Mouse (Mus musculus) adrenal gland, postnatal 4 days (tissue): ENCODE measurements around the gene Hypk. TPM values are rescaled to one million over a fixed set of nuclear protein-coding genes. Genes with fewer than 3 reads are reported as not detected.
"Not testable (repeated sequence)": the region's sequence is repeated elsewhere in the genome, so short reads cannot be mapped to it uniquely, and the experiment has no call there.

Source experiments
- DNase-seq, 2 experiments: peaks; one replicate each; pipeline ENCODE4 v3.0.0; 2021 to 2022; ENCODE audit warnings: low spot score in 2 of 2, mixed read lengths in 2 of 2
- microRNA-seq: library from miRNA; unstranded; fragments of <30 nt; microRNA quantifications from one replicate; pipeline ENCODE4 v1.2.0, GENCODE M21; 2021
- total RNA-seq, 2 experiments: library from RNA; stranded (reverse); gene quantifications; 2 replicates each; pipeline ENCODE4 v1.2.3; 2021

Gene Hypk
- total RNA-seq, 2 experiments from 2014 or later = 35.6 to 40.2 TPM

DNA sequence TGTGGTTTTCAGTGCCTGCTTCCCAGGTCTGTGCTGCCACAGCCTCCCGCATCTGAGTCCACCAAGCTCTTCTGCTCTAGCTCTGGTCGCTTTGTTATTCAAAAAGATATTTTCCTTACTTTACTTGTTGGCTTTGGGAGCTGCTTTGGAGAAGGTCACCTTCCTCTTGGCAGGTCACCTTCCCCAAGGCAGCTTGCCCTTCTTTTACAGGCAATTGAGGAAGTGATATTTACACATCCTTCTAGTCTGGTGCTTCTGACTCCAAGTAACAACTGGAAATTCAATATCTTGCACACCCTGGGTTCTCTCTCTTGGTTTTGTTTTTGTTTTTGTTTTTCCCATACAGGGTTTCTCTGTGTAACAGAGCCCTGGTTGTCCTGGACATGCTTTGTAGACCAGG, 31.3 kb downstream of the Hypk start:
- DNase-seq = not testable (repeated sequence)

DNA sequence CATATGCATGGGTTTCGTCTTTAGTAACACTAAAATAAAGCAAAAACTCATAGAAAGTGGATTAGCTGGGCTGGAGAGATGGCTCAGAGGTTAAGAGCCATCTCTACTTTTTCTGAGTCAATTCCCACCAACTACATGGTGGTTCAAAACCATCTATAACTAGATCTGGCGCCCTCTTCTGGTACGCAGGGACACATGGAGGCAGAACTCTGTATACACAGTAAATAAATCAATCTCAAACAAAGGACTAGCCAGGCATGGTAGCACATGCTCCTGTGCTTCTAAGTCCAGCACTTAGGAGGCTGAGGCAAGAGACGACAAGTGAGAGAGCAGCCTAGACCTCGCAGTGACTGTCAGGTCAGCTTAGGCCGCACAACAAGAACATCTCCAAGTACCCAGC, 48.5 kb downstream of the Hypk start:
- DNase-seq = not testable (repeated sequence)

GRCm38 (mm10) chr2:121505942-121506882, 53.1 kb downstream of the Hypk start, which contains the start of the genes Mfap1a and Wdr76:
TSS of gene Mfap1a (minus strand) at chr2:121506665.
TSS of gene Wdr76 (plus strand) at chr2:121506723.
- peak; percentile 54 to 78 for DNase-seq

DNA sequence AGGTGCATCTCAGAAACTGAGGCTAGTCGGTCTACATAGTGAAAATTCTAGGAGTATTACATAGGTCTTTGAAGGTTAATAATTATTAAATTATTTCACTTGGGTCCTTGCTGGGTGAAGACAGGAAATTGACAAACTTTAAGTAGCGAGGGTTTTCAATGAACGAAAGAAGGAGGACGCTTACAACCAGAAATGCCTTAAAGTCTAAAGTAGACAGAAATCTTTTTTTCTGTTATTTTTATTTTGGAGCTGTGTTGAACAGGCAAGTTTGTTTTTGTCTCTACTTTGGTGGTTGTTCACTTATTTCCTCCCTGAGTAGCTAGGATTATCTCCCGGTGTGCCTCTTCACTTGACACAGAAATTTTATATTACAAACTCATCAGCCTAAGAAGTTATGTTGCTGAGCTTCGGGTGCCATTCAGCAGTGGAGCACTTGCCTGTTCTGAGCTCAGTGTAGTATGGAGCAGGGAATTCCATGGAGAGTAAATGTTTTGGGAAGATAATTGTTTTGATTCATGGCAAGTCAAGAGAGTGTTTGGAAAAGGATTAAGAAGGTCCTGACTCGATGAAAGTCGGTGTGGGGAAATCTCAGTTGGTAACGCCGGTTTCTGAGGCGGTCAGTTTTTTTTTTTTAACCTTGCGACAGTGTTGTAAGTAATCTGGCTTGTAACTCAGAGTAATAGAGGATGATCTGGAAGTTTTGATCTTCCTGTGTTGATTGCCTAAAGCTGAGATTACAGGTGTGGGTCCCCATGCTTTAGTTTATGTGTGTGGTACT, 54.3 kb downstream of the Hypk start:
- DNase-seq = no peak

- no peak for DNase-seq
Measured at GRCm38 (mm10) chr2:121507951-121508330, 54.9 kb downstream of the Hypk start.

Small RNA genes lying within 50 kb of the gene (microRNA-seq; reads per million reads assigned to microRNA genes)
- gene Gm22953 = not detected

Other genes with a start within 250 kb of the Hypk start
- gene Trp53bp1, start 181.9 kb upstream of the Hypk start, total RNA-seq = 100 to 1,000 TPM in 1 of 2 experiments, 10 to 100 TPM in 1; 99.2 to 105 TPM
- gene Map1a, start 163.7 kb upstream of the Hypk start, total RNA-seq = 10 to 100 TPM; 10.8 to 13.3 TPM
- 10 to 100 TPM; 26.1 to 28.0 TPM for gene Ppip5k1, start 97.9 kb upstream of the Hypk start, total RNA-seq
- 10 to 100 TPM; 10.5 to 15.2 TPM for gene Ckmt1, start 95.6 kb upstream of the Hypk start, total RNA-seq
- not detected for gene Strc, start 66.1 kb upstream of the Hypk start, total RNA-seq
- gene Pdia3, start 39.5 kb upstream of the Hypk start, total RNA-seq = 100 to 1,000 TPM; 400 to 403 TPM
- 1 to 10 TPM; 3.9 to 5.3 TPM for gene Catsper2, start 39.5 kb upstream of the Hypk start, total RNA-seq
- gene Ell3, start 9.0 kb upstream of the Hypk start, total RNA-seq = 1 to 10 TPM; 1.3 to 2.0 TPM
- gene Serf2, start 4.1 kb upstream of the Hypk start, total RNA-seq = 100 to 1,000 TPM; 285 to 301 TPM
- gene Serinc4, start 3.5 kb downstream of the Hypk start, total RNA-seq = 1 to 10 TPM in 1 of 2 experiments, under 1 TPM in 1; 0.54 to 1.0 TPM
- gene Mfap1b, start 20.8 kb downstream of the Hypk start, total RNA-seq = 10 to 100 TPM; 28.5 to 31.8 TPM
- 10 to 100 TPM; 29.0 to 32.5 TPM for gene Mfap1a, start 53.4 kb downstream of the Hypk start, total RNA-seq
- 10 to 100 TPM; 12.0 to 13.6 TPM for gene Wdr76, start 53.4 kb downstream of the Hypk start, total RNA-seq